Mouse (Mus musculus) CD4-positive, CD25-positive, alpha-beta regulatory T cell, adult 9 weeks (primary cell): ENCODE results near the gene Trmt10a. TPM values are rescaled to one million over a fixed set of nuclear protein-coding genes. Genes with fewer than 3 reads are reported as not detected.

Source experiments
- polyA plus RNA-seq: library from polyadenylated mRNA; unstranded; fragments of 100-300 nt; shearing (Covaris generic); gene quantifications from one replicate; pipeline ENCODE4 v1.2.1, GENCODE M21; 2017

Gene Trmt10a
- 13.3 TPM for polyA plus RNA-seq

DNA sequence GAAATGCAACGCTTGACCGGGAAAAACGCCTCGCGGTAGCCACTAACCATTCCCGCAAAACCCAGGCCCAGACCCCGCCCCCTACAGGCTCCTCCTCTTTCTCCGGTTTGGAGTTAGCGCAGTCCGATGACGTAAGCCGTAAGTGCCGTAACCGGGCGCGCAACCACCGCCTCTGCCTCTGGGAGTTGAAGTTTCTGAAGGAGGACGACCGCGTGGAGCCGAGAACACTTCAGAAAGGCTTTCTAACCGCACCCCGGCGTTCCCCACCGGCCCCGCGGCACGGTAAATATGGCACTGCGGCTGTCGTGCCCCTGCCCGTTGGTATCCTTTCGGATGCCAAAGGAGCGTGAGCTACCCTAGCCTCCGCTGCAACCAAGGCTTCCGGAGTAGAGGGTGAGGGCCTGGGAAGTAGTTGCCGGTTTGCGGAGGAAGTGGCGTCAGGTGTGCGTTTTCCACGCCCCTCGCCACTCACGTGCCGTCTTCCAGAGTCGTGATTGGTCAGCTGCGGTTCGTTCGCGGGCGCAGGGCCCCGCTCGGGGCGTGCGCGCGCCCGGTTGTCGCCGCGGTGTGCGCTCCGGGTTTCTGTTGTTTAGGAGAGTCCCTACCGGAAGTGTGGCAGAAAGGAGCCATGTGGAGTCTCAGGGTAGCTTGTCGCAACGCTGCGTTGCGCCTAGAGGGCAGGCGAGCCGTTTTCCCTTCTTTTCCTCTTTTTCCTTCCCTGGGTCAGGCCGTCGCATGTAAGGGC, at the start of gene Trmt10a:
Gene Trmt10a (plus strand): TSS at position 134 of the 745 bp plus-strand sequence.

DNA sequence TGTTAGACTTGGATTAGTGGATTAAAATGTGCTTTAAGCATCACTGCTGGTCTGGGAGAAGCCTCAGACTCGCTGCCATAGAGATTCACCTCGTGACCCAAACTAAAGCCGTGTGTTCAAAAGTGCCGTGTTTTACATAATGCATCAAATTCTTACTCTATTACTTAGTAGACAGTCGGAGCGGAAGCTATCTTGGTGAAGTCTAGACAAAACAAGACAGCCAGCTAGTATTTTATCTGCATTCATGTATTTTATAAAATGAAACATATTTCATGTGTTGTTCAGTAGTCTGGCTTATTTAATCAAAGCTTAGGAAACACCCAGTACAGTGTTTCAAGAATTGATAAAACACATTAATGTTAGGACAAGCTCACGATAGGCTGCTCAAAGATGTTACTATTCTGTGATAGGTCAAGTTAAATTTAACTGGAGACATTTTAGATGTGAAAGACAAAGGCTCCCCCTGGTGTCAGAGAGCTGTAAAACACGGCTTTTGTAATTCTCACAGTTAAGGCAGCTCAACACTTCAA, 1.5 kb downstream of the Trmt10a start, which contains the start of gene Mttp:
Gene Mttp (minus strand): TSS at position 327 of the 530 bp plus-strand sequence.

DNA sequence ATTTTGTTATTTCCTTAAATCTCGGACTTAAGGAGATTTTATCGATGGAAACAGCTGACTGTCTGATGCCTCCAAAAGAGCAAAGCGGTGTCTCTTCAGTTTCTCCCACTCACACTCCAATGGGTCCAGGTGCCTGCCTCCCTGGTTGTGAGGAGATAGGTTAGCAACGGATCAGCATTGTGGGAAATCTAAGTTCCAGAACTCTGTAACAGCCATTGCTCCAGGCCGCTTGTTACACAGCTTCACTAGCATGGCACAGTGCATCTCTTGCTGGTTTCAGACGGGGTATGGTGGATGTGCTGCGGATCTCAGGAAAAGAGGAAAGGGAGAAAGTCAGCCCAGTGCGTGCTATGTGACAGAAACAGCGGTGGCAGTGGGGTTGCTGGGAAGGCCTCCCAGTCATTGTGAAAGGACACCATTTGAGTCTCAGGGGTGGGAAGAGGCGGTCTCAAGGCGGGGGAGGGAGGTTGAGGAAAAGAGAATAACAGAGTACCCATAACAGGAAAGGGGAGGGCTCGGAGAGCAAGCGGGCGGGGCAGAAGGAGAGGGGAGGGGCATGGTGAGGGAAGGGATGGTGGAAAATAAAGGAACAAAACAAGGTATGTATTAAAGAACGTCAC, 50.5 kb downstream of the Trmt10a start, which contains the start of gene 4930579F01Rik:
Gene 4930579F01Rik (minus strand): TSS at position 143 of the 620 bp plus-strand sequence.

Other genes with a start within 250 kb of the Trmt10a start
- 92.2 TPM for gene Lamtor3, start 224.9 kb upstream of the Trmt10a start, polyA plus RNA-seq
- gene Dapp1, start 161.9 kb upstream of the Trmt10a start, polyA plus RNA-seq, result 119 TPM
- gene 1110002E22Rik, start 78.4 kb upstream of the Trmt10a start, polyA plus RNA-seq, result not detected
- not detected for gene Gm5105, start 76.1 kb upstream of the Trmt10a start, polyA plus RNA-seq
- gene Mttp, start 1.5 kb downstream of the Trmt10a start, polyA plus RNA-seq, result 6.7 TPM
- gene 4930579F01Rik, start 50.4 kb downstream of the Trmt10a start, polyA plus RNA-seq, result not detected
- not detected for gene Adh7, start 74.3 kb downstream of the Trmt10a start, polyA plus RNA-seq
- gene Adh1, start 117.5 kb downstream of the Trmt10a start, polyA plus RNA-seq, result 9.0 TPM
- not detected for gene Adh6a, start 169.8 kb downstream of the Trmt10a start, polyA plus RNA-seq
- not detected for gene Adh6b, start 198.3 kb downstream of the Trmt10a start, polyA plus RNA-seq